ENCODE assay signal across 10 mouse cellular contexts in the genomic region with DNA sequence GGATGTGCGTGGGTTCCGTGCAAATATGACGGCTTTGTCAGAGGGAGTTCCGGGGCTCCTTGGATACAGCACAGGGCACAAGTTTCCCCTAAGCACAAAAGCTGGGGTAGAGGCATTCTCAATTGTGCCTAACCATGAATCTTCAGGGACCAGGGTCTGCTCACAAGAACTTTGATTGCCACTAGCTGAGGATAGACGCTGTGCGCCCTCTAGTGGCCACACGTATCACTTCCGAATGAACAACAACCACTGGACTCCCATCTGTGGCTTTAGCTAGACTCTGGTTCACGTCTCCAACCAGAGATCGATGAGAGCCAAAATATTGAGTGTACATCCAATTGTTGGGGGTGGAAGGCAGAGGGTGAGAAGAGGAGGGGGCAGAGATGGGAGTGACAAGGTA. TPM values are rescaled to one million over a fixed set of nuclear protein-coding genes. Genes with fewer than 3 reads are reported as not detected.
DNase-seq lines count a peak whose midpoint lies in the region; ATAC-seq and TF ChIP-seq lines count a peak whose summit lies in the region.
"Had no signal": no experiment of that assay in that cellular context is flagged by ENCODE, and none has a peak within 500 bp of the region (broad histone marks: within the 10 kb centered on the region; RNA-seq: fewer than 3 reads in every experiment).

No protein-coding gene starts in this region.

- no peaks in the 10 kb centered on the region for H3K9me3 ChIP-seq in neural tube, embryonic 11.5 days (ENCODE audit: control insufficient read depth, low read length)

- H3K27ac ChIP-seq in left cerebral cortex, adult 2 months = no peak overlapping the region
- H3K27ac ChIP-seq in neural tube, embryonic 11.5 days (ENCODE audit: low read depth, low read length) = no peak overlapping the region

- H3K27me3 ChIP-seq in neural tube, embryonic 11.5 days (ENCODE audit: control insufficient read depth, insufficient read depth, low read length) = no peaks in the 10 kb centered on the region

- WGBS in neural tube, embryonic 11.5 days = 29% methylated on average over 10 of the region's 10 CpGs

- no peaks in the 10 kb centered on the region for H3K4me1 ChIP-seq in neural tube, embryonic 11.5 days (ENCODE audit: control insufficient read depth, insufficient read depth, low read length)

- H3K4me2 ChIP-seq in neural tube, embryonic 11.5 days (ENCODE audit: low read depth) = no peak overlapping the region

- TF ChIP-seq CTCF in left cerebral cortex, adult 2 months (IDR thresholded peaks at IDR 0.05) = peak; percentile 91

- no peaks in the 10 kb centered on the region for H3K36me3 ChIP-seq in neural tube, embryonic 11.5 days (ENCODE audit: control insufficient read depth, insufficient read depth, low read length)

- no peak overlapping the region for H3K4me3 ChIP-seq in left cerebral cortex, adult 2 months
- no peak overlapping the region for H3K4me3 ChIP-seq in neural tube, embryonic 11.5 days (ENCODE audit: low read depth, low read length)
- H3K4me3 ChIP-seq: erythroblast, embryonic 14.5 days had no signal

- intact Hi-C loops in left cerebral cortex, adult 2 months (cut with DNase I) = loop anchor here (1.0 kb wide), 1 partner anchor 75 kb away; no protein-coding TSS in a partner anchor
- intact Hi-C loops in left cerebral cortex, postnatal 4 days (cut with DNase I) = no loop called here

- ATAC-seq in erythroblast, adult 5-6 weeks (replicated peaks; ENCODE audit: low FRiP score, poor library complexity, severe bottlenecking) = peak; percentile 81
- ATAC-seq in neural tube, embryonic 11.5 days (ENCODE audit: insufficient read depth, low FRiP score, low TSS enrichment) = no peak

- no peak overlapping the region for H3K9ac ChIP-seq in neural tube, embryonic 11.5 days (ENCODE audit: low read length)

- DNase-seq in left cerebral cortex, adult 2 months (ENCODE audit: extremely low spot score in 1 of 2, low spot score in 2 of 2) = peak; percentile 72 to 79
- DNase-seq in left cerebral cortex, adult 11 months (ENCODE audit: low spot score) = no peak
- DNase-seq in adrenal gland, postnatal 25 days = peak; percentile 76
- DNase-seq in heart, postnatal 4 days = peak; percentile 86
- DNase-seq in left cerebral cortex, postnatal 4 days = peak; percentile 87
- DNase-seq in neural tube, embryonic 11.5 days (ENCODE audit: low spot score) = peak; percentile 80
- peak; percentile 92 for DNase-seq in testis, postnatal 10 days (ENCODE audit: low spot score)

RNA-seq across cellular contexts. Expression of gene Slc7a5, which starts 18.1 kb away (rescaled TPM):
- total RNA-seq in left cerebral cortex, adult 2 months (2021) = 10 to 100 TPM; 61.5 to 63.2 TPM
- total RNA-seq in adrenal gland, postnatal 25 days (2021) = 56.6 and 57.8 TPM in 2 replicates
- 137 and 171 TPM in 2 replicates for total RNA-seq in erythroblast, adult 5-6 weeks (2015; ENCODE audit: low replicate concordance)
- 151 and 182 TPM in 2 replicates for total RNA-seq in erythroblast, adult 5-6 weeks (2017; ENCODE audit: low replicate concordance)
- 10 to 100 TPM; 21.5 to 24.5 TPM for total RNA-seq in heart, postnatal 4 days (2021)
- total RNA-seq in left cerebral cortex, postnatal 4 days (2021) = 100 to 1,000 TPM; 150 to 153 TPM
- 37.3 and 38.1 TPM in 2 replicates for polyA plus RNA-seq in neural tube, embryonic 11.5 days (2014; fragmentation: Nextera tagmentation; extraction: Ambion mirVana)

RNA-seq across cellular contexts. Expression of gene Car5a, which starts 19.1 kb away (rescaled TPM):
- not detected for total RNA-seq in left cerebral cortex, adult 2 months (2021)
- total RNA-seq in adrenal gland, postnatal 25 days (2021) = 1.6 TPM in 1 of 2 replicates, not detected in the other
- not detected in 2 replicates for total RNA-seq in erythroblast, adult 5-6 weeks (2015; ENCODE audit: low replicate concordance)
- total RNA-seq in erythroblast, adult 5-6 weeks (2017; ENCODE audit: low replicate concordance) = not detected in 2 replicates
- total RNA-seq in heart, postnatal 4 days (2021) = not detected
- under 1 TPM in 1 of 2 experiments, not detected in 1; 0.48 TPM for total RNA-seq in left cerebral cortex, postnatal 4 days (2021)
- not detected in 2 replicates for polyA plus RNA-seq in neural tube, embryonic 11.5 days (2014; fragmentation: Nextera tagmentation; extraction: Ambion mirVana)
- polyA plus RNA-seq: stomach, embryonic 14.5 days had no signal

RNA-seq across cellular contexts. Expression of gene Banp, which starts 23.9 kb away (rescaled TPM):
- total RNA-seq in left cerebral cortex, adult 2 months (2021) = 10 to 100 TPM; 31.4 to 62.5 TPM
- 33.2 and 35.7 TPM in 2 replicates for total RNA-seq in adrenal gland, postnatal 25 days (2021)
- 6.1 and 25.0 TPM in 2 replicates for total RNA-seq in erythroblast, adult 5-6 weeks (2015; ENCODE audit: low replicate concordance)
- total RNA-seq in erythroblast, adult 5-6 weeks (2017; ENCODE audit: low replicate concordance) = 20.4 and 45.8 TPM in 2 replicates
- 10 to 100 TPM in 1 of 2 experiments, 1 to 10 TPM in 1; 9.1 to 10.3 TPM for total RNA-seq in heart, postnatal 4 days (2021)
- 10 to 100 TPM; 30.2 to 30.7 TPM for total RNA-seq in left cerebral cortex, postnatal 4 days (2021)
- polyA plus RNA-seq in neural tube, embryonic 11.5 days (2014; fragmentation: Nextera tagmentation; extraction: Ambion mirVana) = 60.6 and 61.4 TPM in 2 replicates
